Mouse (Mus musculus): ENCODE measurements around the gene Lta. TPM values are rescaled to one million over a fixed set of nuclear protein-coding genes. Genes with fewer than 3 reads are reported as not detected.
A peak's percentile ranks its signal among the peaks of the same experiment; 100 is the strongest.

Gene Lta
- polyA plus RNA-seq, 1 experiment from 2014 or later: 0.35 TPM

GRCm38 (mm10) chr17:35200398-35200797, 4.8 kb downstream of the Lta start:
- Histone ChIP-seq H3K4me3 (replicated peaks; ENCODE audit: low read length) (no peak overlapping the region), H3K27me3 (replicated peaks; ENCODE audit: control insufficient read depth, insufficient read depth, low read length) (peaks cover 17% of the 10 kb centered on the region), H3K4me2 (ENCODE audit: low read length) (no peak overlapping the region), H3K9ac (replicated peaks; ENCODE audit: low read depth, low read length) (no peak overlapping the region), H3K27ac (ENCODE audit: low read length) (no peak overlapping the region), H3K36me3 (ENCODE audit: control insufficient read depth, insufficient read depth) (no peaks in the 10 kb centered on the region), H3K9me3 (ENCODE audit: control insufficient read depth, low read length) (no peaks in the 10 kb centered on the region), H3K4me1 (replicated peaks; ENCODE audit: control insufficient read depth, insufficient read depth, low read length) (peaks cover 9% of the 10 kb centered on the region)
- no peak for ATAC-seq
- WGBS: 88% methylated on average over 11 of the region's 11 CpGs

GRCm38 (mm10) chr17:35198946-35199345, 6.2 kb downstream of the Lta start:
- H3K36me3 ChIP-seq (ENCODE audit: control insufficient read depth, insufficient read depth): no peaks in the 10 kb centered on the region
- peaks cover 27% of the 10 kb centered on the region for H3K27me3 ChIP-seq (replicated peaks; ENCODE audit: control insufficient read depth, insufficient read depth, low read length)
- 21% methylated on average over 8 of the region's 8 CpGs for WGBS

GRCm38 (mm10) chr17:35198029-35198428, 7.1 kb downstream of the Lta start:
- Histone ChIP-seq H3K9ac (replicated peaks; ENCODE audit: low read depth, low read length) (no peak overlapping the region), H3K4me1 (replicated peaks; ENCODE audit: control insufficient read depth, insufficient read depth, low read length) (peaks cover 11% of the 10 kb centered on the region), H3K27me3 (replicated peaks; ENCODE audit: control insufficient read depth, insufficient read depth, low read length) (peaks cover 27% of the 10 kb centered on the region), H3K9me3 (ENCODE audit: control insufficient read depth, low read length) (no peaks in the 10 kb centered on the region), H3K36me3 (ENCODE audit: control insufficient read depth, insufficient read depth) (no peaks in the 10 kb centered on the region), H3K27ac (ENCODE audit: low read length) (no peak overlapping the region), H3K4me3 (replicated peaks; ENCODE audit: low read length) (no peak overlapping the region), H3K4me2 (ENCODE audit: low read length) (no peak overlapping the region)
- ATAC-seq: no peak
- WGBS: 65% methylated on average over 7 of the region's 7 CpGs

More at GRCm38 (mm10) chr17:35198946-35199345, 6.2 kb downstream of the Lta start:
- no peak for ATAC-seq
- Histone ChIP-seq H3K27ac (ENCODE audit: low read length) (no peak overlapping the region), H3K9ac (replicated peaks; ENCODE audit: low read depth, low read length) (no peak overlapping the region), H3K4me2 (ENCODE audit: low read length) (no peak overlapping the region), H3K4me1 (replicated peaks; ENCODE audit: control insufficient read depth, insufficient read depth, low read length) (peaks cover 11% of the 10 kb centered on the region), H3K9me3 (ENCODE audit: control insufficient read depth, low read length) (no peaks in the 10 kb centered on the region), H3K4me3 (replicated peaks; ENCODE audit: low read length) (no peak overlapping the region)

- Histone ChIP-seq H3K4me2 (ENCODE audit: low read length) (no peak overlapping the region), H3K4me1 (replicated peaks; ENCODE audit: control insufficient read depth, insufficient read depth, low read length) (peaks cover 11% of the 10 kb centered on the region), H3K9ac (replicated peaks; ENCODE audit: low read depth, low read length) (no peak overlapping the region), H3K27me3 (replicated peaks; ENCODE audit: control insufficient read depth, insufficient read depth, low read length) (peaks cover 27% of the 10 kb centered on the region), H3K9me3 (ENCODE audit: control insufficient read depth, low read length) (no peaks in the 10 kb centered on the region), H3K4me3 (replicated peaks; ENCODE audit: low read length) (no peak overlapping the region), H3K36me3 (ENCODE audit: control insufficient read depth, insufficient read depth) (no peaks in the 10 kb centered on the region), H3K27ac (ENCODE audit: low read length) (no peak overlapping the region)
- 44% methylated on average over 5 of the region's 6 CpGs for WGBS
- ATAC-seq: no peak
Observed at GRCm38 (mm10) chr17:35197126-35197525, 8.0 kb downstream of the Lta start.

GRCm38 (mm10) chr17:35196321-35196641, 8.9 kb downstream of the Lta start:
- no peak overlapping the region for H3K27ac ChIP-seq (ENCODE audit: low read length)
- H3K4me3 ChIP-seq (replicated peaks; ENCODE audit: low read length): peak overlapping the region; percentile 43
- no peaks in the 10 kb centered on the region for H3K36me3 ChIP-seq (ENCODE audit: control insufficient read depth, insufficient read depth)
- H3K4me2 ChIP-seq (ENCODE audit: low read length): peak overlapping the region; percentile 75
- no peak for ATAC-seq
- H3K9ac ChIP-seq (replicated peaks; ENCODE audit: low read depth, low read length): peak overlapping the region; percentile 31; the same call in 1 of the 2 replicates
- WGBS: 40% methylated on average over 9 of the region's 9 CpGs
- H3K4me1 ChIP-seq (replicated peaks; ENCODE audit: control insufficient read depth, insufficient read depth, low read length): peaks cover 11% of the 10 kb centered on the region
- H3K27me3 ChIP-seq (replicated peaks; ENCODE audit: control insufficient read depth, insufficient read depth, low read length): peaks cover 27% of the 10 kb centered on the region
- H3K9me3 ChIP-seq (ENCODE audit: control insufficient read depth, low read length): no peaks in the 10 kb centered on the region

GRCm38 (mm10) chr17:35195631-35196320, 9.4 kb downstream of the Lta start:
- ATAC-seq: peak; percentile 90
- WGBS: 1% methylated on average over 65 of the region's 66 CpGs
- H3K36me3 ChIP-seq (ENCODE audit: control insufficient read depth, insufficient read depth): no peaks in the 10 kb centered on the region

GRCm38 (mm10) chr17:35194844-35195630, 10.1 kb downstream of the Lta start:
- Histone ChIP-seq H3K4me1 (replicated peaks; ENCODE audit: control insufficient read depth, insufficient read depth, low read length) (peaks cover 11% of the 10 kb centered on the region), H3K4me3 (replicated peaks; ENCODE audit: low read length) (peak overlapping the region; percentile 43), H3K4me2 (ENCODE audit: low read length) (peak overlapping the region; percentile 75), H3K36me3 (ENCODE audit: control insufficient read depth, insufficient read depth) (no peaks in the 10 kb centered on the region), H3K27me3 (replicated peaks; ENCODE audit: control insufficient read depth, insufficient read depth, low read length) (peaks cover 27% of the 10 kb centered on the region), H3K9ac (replicated peaks; ENCODE audit: low read depth, low read length) (peak overlapping the region; percentile 31), H3K27ac (ENCODE audit: low read length) (no peak overlapping the region), H3K9me3 (ENCODE audit: control insufficient read depth, low read length) (no peaks in the 10 kb centered on the region)
- ATAC-seq: peak; percentile 28; the same call in 1 of the 2 replicates
- WGBS: 46% methylated on average over 19 of the region's 19 CpGs

More at GRCm38 (mm10) chr17:35195631-35196320, 9.4 kb downstream of the Lta start:
- H3K27ac ChIP-seq (ENCODE audit: low read length): no peak overlapping the region
- peak overlapping the region; percentile 75 for H3K4me2 ChIP-seq (ENCODE audit: low read length)
- peak overlapping the region; percentile 31 for H3K9ac ChIP-seq (replicated peaks; ENCODE audit: low read depth, low read length)
- no peaks in the 10 kb centered on the region for H3K9me3 ChIP-seq (ENCODE audit: control insufficient read depth, low read length)
- peaks cover 27% of the 10 kb centered on the region for H3K27me3 ChIP-seq (replicated peaks; ENCODE audit: control insufficient read depth, insufficient read depth, low read length)
- H3K4me3 ChIP-seq (replicated peaks; ENCODE audit: low read length): peak overlapping the region; percentile 43
- H3K4me1 ChIP-seq (replicated peaks; ENCODE audit: control insufficient read depth, insufficient read depth, low read length): peaks cover 11% of the 10 kb centered on the region

- Histone ChIP-seq H3K27me3 (replicated peaks; ENCODE audit: control insufficient read depth, insufficient read depth, low read length) (peaks cover 27% of the 10 kb centered on the region), H3K4me2 (ENCODE audit: low read length) (peak within 1 kb of the TSS; percentile 75), H3K9me3 (ENCODE audit: control insufficient read depth, low read length) (no peaks in the 10 kb centered on the region), H3K4me1 (replicated peaks; ENCODE audit: control insufficient read depth, insufficient read depth, low read length) (peaks cover 11% of the 10 kb centered on the region), H3K36me3 (ENCODE audit: control insufficient read depth, insufficient read depth) (no peaks in the 10 kb centered on the region), H3K4me3 (replicated peaks; ENCODE audit: low read length) (no peak within 1 kb of the TSS; the same call in 1 of the 2 replicates), H3K9ac (replicated peaks; ENCODE audit: low read depth, low read length) (no peak within 1 kb of the TSS), H3K27ac (ENCODE audit: low read length) (no peak within 1 kb of the TSS)
- 80% methylated on average over 28 of the region's 28 CpGs for WGBS
- ATAC-seq: no peak
Observed at GRCm38 (mm10) chr17:35193881-35194843, 11.0 kb downstream of the Lta start, which contains the start of gene Ltb. Gene Ltb, plus strand, starts transcription at chr17:35194439.

Measured in forebrain, embryonic 16.5 days (tissue).